ENCODE assay signal across 25 mouse cellular contexts in genomic region chr9:120436854-120437253, GRCm38 (mm10).
"Had no signal": no experiment of that assay in that cellular context is flagged by ENCODE, and none has a peak within 500 bp of the region (broad histone marks: within the 10 kb centered on the region; RNA-seq: fewer than 3 reads in every experiment).

No protein-coding gene starts in this region.

- H3K9ac ChIP-seq: heart, embryonic 12.5 days; hindbrain, embryonic 12.5 days; hindbrain, embryonic 14.5 days; intestine, embryonic 15.5 days; limb, embryonic 13.5 days; limb, embryonic 15.5 days; liver, embryonic 12.5 days; liver, embryonic 14.5 days had no signal

- H3K27me3 ChIP-seq: hindbrain, embryonic 12.5 days; intestine, embryonic 15.5 days; limb, embryonic 13.5 days; liver, embryonic 12.5 days had no signal

- ATAC-seq: hindbrain, embryonic 16.5 days; inflammation-experienced regulatory T-cells, adult 6 months; intestine, embryonic 15.5 days; intestine, postnatal 0 days; liver, embryonic 12.5 days had no signal

- H3K4me3 ChIP-seq: heart, embryonic 10.5 days; heart, embryonic 12.5 days; hindbrain, embryonic 10.5 days; hindbrain, embryonic 12.5 days; intestine, embryonic 15.5 days; layer of hippocampus, adult 2 months; left cerebral cortex, adult 2 months; limb, embryonic 13.5 days; limb, embryonic 15.5 days; liver, embryonic 12.5 days had no signal

- H3K9me3 ChIP-seq: heart, embryonic 10.5 days; intestine, embryonic 15.5 days; limb, embryonic 13.5 days; limb, embryonic 15.5 days; liver, embryonic 12.5 days had no signal

- H3K27ac ChIP-seq: heart, embryonic 10.5 days; hindbrain, embryonic 12.5 days; hindbrain, embryonic 14.5 days; intestine, embryonic 15.5 days; left cerebral cortex, adult 2 months; limb, embryonic 13.5 days; limb, embryonic 15.5 days; liver, embryonic 12.5 days; liver, embryonic 14.5 days had no signal

- H3K4me2 ChIP-seq: heart, embryonic 12.5 days; hindbrain, embryonic 12.5 days; hindbrain, embryonic 14.5 days; intestine, embryonic 15.5 days; limb, embryonic 13.5 days; limb, embryonic 15.5 days; liver, embryonic 12.5 days had no signal

- DNase-seq: gastrocnemius, postnatal 10 days; gastrocnemius, postnatal 25 days; heart, adult 18-20 months; heart, postnatal 10 days; heart, postnatal 4 days; kidney, adult 18-20 months; kidney, adult 8-10 months; kidney, postnatal 10 days; kidney, postnatal 25 days; kidney, postnatal 4 days had no signal

- H3K4me1 ChIP-seq: heart, embryonic 10.5 days; heart, embryonic 12.5 days; limb, embryonic 13.5 days; limb, embryonic 15.5 days; liver, embryonic 12.5 days had no signal

- H3K36me3 ChIP-seq: heart, embryonic 10.5 days; heart, embryonic 12.5 days; hindbrain, embryonic 10.5 days; hindbrain, embryonic 12.5 days; intestine, embryonic 15.5 days; limb, embryonic 13.5 days; limb, embryonic 15.5 days; liver, embryonic 12.5 days had no signal
